26 mouse cellular contexts compared by ENCODE assay signal in the genomic region with DNA sequence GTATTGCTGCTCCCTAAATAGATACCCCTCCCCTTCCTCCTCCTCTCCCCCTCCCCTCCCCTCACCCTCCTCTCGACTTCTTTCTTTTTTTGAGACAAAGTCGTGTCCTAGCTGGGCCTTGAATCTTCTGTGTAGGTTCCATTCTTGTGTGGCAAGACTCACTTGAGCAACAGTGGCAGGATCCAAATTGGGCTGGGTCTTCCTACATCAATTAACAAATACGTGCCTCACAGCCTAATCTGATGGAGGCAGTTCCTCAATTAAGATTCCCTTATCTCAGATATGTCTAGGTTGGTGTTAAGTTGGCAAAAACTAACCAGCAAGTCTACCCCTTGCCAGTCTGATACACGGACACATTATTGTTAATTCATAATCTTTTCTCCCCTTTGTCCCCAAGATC. TPM values are rescaled to one million over a fixed set of nuclear protein-coding genes. Genes with fewer than 3 reads are reported as not detected.
A peak's percentile ranks its signal among the peaks of the same experiment; 100 is the strongest.
DNase-seq lines count a peak whose midpoint lies in the region; ATAC-seq and TF ChIP-seq lines count a peak whose summit lies in the region.
"Had no signal": no experiment of that assay in that cellular context is flagged by ENCODE, and none has a peak within 500 bp of the region (broad histone marks: within the 10 kb centered on the region; RNA-seq: fewer than 3 reads in every experiment).

No protein-coding gene starts in this region.

- peaks cover 11 to 15% of the 10 kb centered on the region in 2 experiments for H3K4me1 ChIP-seq in MEL (ENCODE audit: control insufficient read depth in 1 of 2, insufficient read depth in 2 of 2, low read length in 2 of 2)
- H3K4me1 ChIP-seq: embryonic facial prominence, embryonic 13.5 days; embryonic facial prominence, embryonic 15.5 days; forebrain, embryonic 12.5 days had no signal

- no peak overlapping the region for H3K4me3 ChIP-seq in MEL (ENCODE audit: control insufficient read depth in 1 of 2, insufficient read depth in 1 of 2, low read depth in 2 of 2, low read length in 2 of 2)
- H3K4me3 ChIP-seq: embryonic facial prominence, embryonic 13.5 days; embryonic facial prominence, embryonic 15.5 days; erythroblast, embryonic 14.5 days; forebrain, embryonic 10.5 days; forebrain, embryonic 12.5 days had no signal

- TF ChIP-seq RAD21 in MEL (IDR thresholded peaks at IDR 0.05; ENCODE audit: low read depth, low read length): no peak

- ATAC-seq in megakaryocyte, adult 5-6 weeks (ENCODE audit: poor library complexity, severe bottlenecking): peak; percentile 52; the same call in 1 of the 2 replicates
- no peak for ATAC-seq in megakaryocyte-erythroid progenitor cell, adult 5-6 weeks (replicated peaks; ENCODE audit: low FRiP score, low TSS enrichment, poor library complexity, severe bottlenecking)
- ATAC-seq: CD4-positive, CD25-positive, alpha-beta regulatory T cell, adult 4 months; forebrain, embryonic 14.5 days; forebrain, embryonic 16.5 days had no signal

- H3K9ac ChIP-seq in MEL (ENCODE audit: control insufficient read depth, low read depth, low read length, poor library complexity, severe bottlenecking): no peak overlapping the region
- H3K9ac ChIP-seq: embryonic facial prominence, embryonic 13.5 days; embryonic facial prominence, embryonic 15.5 days; forebrain, embryonic 12.5 days had no signal

- TF ChIP-seq EP300 in MEL (IDR thresholded peaks at IDR 0.05; ENCODE audit: low read depth in 1 of 2, low read length in 2 of 2): no peak

- no peaks in the 10 kb centered on the region for H3K27me3 ChIP-seq in MEL (ENCODE audit: control insufficient read depth in 1 of 2, insufficient read depth in 2 of 2, low read length in 2 of 2)
- H3K27me3 ChIP-seq: CH12.LX; embryonic facial prominence, embryonic 13.5 days; embryonic facial prominence, embryonic 15.5 days; forebrain, embryonic 12.5 days had no signal

- H3K9me3 ChIP-seq in MEL (replicated peaks; ENCODE audit: insufficient read depth, low read length): no peaks in the 10 kb centered on the region
- H3K9me3 ChIP-seq: embryonic facial prominence, embryonic 13.5 days; embryonic facial prominence, embryonic 15.5 days; forebrain, embryonic 10.5 days; forebrain, embryonic 12.5 days; G1E had no signal

- TF ChIP-seq POLR2A in MEL (IDR thresholded peaks at IDR 0.05; ENCODE audit: control insufficient read depth in 1 of 2, insufficient read depth in 1 of 2, low read depth in 1 of 2, low read length in 2 of 2, poor library complexity in 1 of 2): no peak

- no peak for TF ChIP-seq CTCF in MEL (IDR thresholded peaks at IDR 0.05 in 2 of 3, conservative IDR thresholded peaks at IDR 0.05 in 1 of 3; ENCODE audit: control insufficient read depth in 1 of 3, insufficient read depth in 1 of 3, low read depth in 2 of 3, low read length in 3 of 3, poor library complexity in 1 of 3, severe bottlenecking in 1 of 3)

- no peaks in the 10 kb centered on the region for H3K79me2 ChIP-seq in MEL (ENCODE audit: control insufficient read depth, insufficient read depth, low read length, poor library complexity)

- no peak overlapping the region for H3K27ac ChIP-seq in MEL (ENCODE audit: control insufficient read depth, low read depth, low read length)
- H3K27ac ChIP-seq: embryonic facial prominence, embryonic 13.5 days; embryonic facial prominence, embryonic 15.5 days; forebrain, embryonic 10.5 days; forebrain, embryonic 12.5 days had no signal

- DNase-seq in 416B (ENCODE audit: low read depth) (peak; percentile 57), MEL (ENCODE audit: low read depth, low spot score) (no peak)
- DNase-seq in frontal cortex, postnatal 25 days (ENCODE audit: low spot score in 2 of 2): no peak
- DNase-seq: adrenal gland, adult 2 months; adrenal gland, postnatal 10 days; adrenal gland, postnatal 25 days; B cell, adult 2 months; cerebellum, adult 11 months; cerebellum, adult 18-20 months; cerebellum, adult 8-10 months; cerebellum, adult 9-11 months; cerebellum, postnatal 14 days; cerebellum, postnatal 36 days; embryo, embryonic 11 days had no signal

- peaks cover 0 to 18% of the 10 kb centered on the region in 2 experiments; a peak in 2 of 4 replicates for H3K36me3 ChIP-seq in MEL (ENCODE audit: control insufficient read depth in 1 of 2, insufficient read depth in 2 of 2, low read length in 2 of 2)
- H3K36me3 ChIP-seq: embryonic facial prominence, embryonic 15.5 days had no signal

TF ChIP-seq in MEL, 35 proteins besides CTCF, POLR2A, EP300 and RAD21:
- TF ChIP-seq GABPA (IDR thresholded peaks at IDR 0.05; ENCODE audit: low read depth, low read length) (no peak), GATA1 (IDR thresholded peaks at IDR 0.05; ENCODE audit: low read depth, low read length) (0 out of 2 replicates have a peak, but pooled peaks have one; percentile 19)

RNA-seq across cellular contexts. Expression of gene Zfand4, which starts 11.7 kb away (rescaled TPM):
- total RNA-seq in MEL (2012; rRNA removed): 4.3 and 4.4 TPM in 2 replicates
- 1 to 10 TPM in 1 of 2 experiments, not detected in 1; 5.5 TPM for polyA plus RNA-seq in MEL (2012; ENCODE audit: insufficient read depth in 1 of 2, insufficient read length in 2 of 2, low read depth in 1 of 2, low replicate concordance in 2 of 2, missing spikeins in 1 of 2)
- total RNA-seq in megakaryocyte, adult 5-6 weeks (2015): 23.6 and 25.9 TPM in 2 replicates
- 12.0 and 23.0 TPM in 2 replicates for total RNA-seq in megakaryocyte, adult 5-6 weeks (2017)
- 20.2 and 32.4 TPM in 2 replicates for total RNA-seq in megakaryocyte-erythroid progenitor cell, adult 5-6 weeks (2014; fragmentation: Nextera tagmentation)
- 17.8 and 23.2 TPM in 2 replicates for total RNA-seq in megakaryocyte-erythroid progenitor cell, adult 5-6 weeks (2017)
